Mouse (Mus musculus) NIH3T3 (cell line): ENCODE data around the gene Nmrk2.
"Not testable (repeated sequence)": the region's sequence is repeated elsewhere in the genome, so short reads cannot be mapped to it uniquely, and the experiment has no call there.

Experiments
- DNase-seq: peaks from one replicate; pipeline ENCODE4 v3.0.0-alpha.2; 2012; ENCODE audit warnings: low read depth

The Nmrk2 gene

GRCm38 (mm10) chr10:81184765-81185164 lies 17.1 kb downstream of the Nmrk2 start:
- peak; percentile 63 for DNase-seq

- no peak for DNase-seq
These were observed 18.0 kb downstream of the Nmrk2 start, which contains the start of gene 4930442H23Rik for GRCm38 (mm10) chr10:81183805-81184204. Gene 4930442H23Rik (minus strand): TSS chr10:81183849.

- DNase-seq: peak; percentile 100
These were observed 19.2 kb downstream of the Nmrk2 start, which contains the start of gene Dapk3 for GRCm38 (mm10) chr10:81182336-81183333. Gene Dapk3 (plus strand): TSS chr10:81183005.

GRCm38 (mm10) chr10:81181860-81182259 lies 20.0 kb downstream of the Nmrk2 start:
- DNase-seq: not testable (repeated sequence)

- no peak for DNase-seq
These were observed 20.9 kb downstream of the Nmrk2 start for GRCm38 (mm10) chr10:81180946-81181345.

GRCm38 (mm10) chr10:81179451-81180342 lies 22.2 kb downstream of the Nmrk2 start:
- peak; percentile 42 for DNase-seq

- no peak for DNase-seq
These were observed 22.9 kb downstream of the Nmrk2 start for GRCm38 (mm10) chr10:81178927-81179326.

GRCm38 (mm10) chr10:81177958-81178712 lies 23.7 kb downstream of the Nmrk2 start:
- DNase-seq: no peak

- peak; percentile 73 for DNase-seq
These were observed 24.3 kb downstream of the Nmrk2 start for GRCm38 (mm10) chr10:81177491-81177925.

- peak; percentile 100 for DNase-seq
These were observed 25.2 kb downstream of the Nmrk2 start, which contains the start of gene Eef2 for GRCm38 (mm10) chr10:81176466-81177271. Gene Eef2 (plus strand): TSS chr10:81176631.

GRCm38 (mm10) chr10:81175936-81176465 lies 25.9 kb downstream of the Nmrk2 start:
- peak; percentile 93 for DNase-seq

- not testable (repeated sequence) for DNase-seq
These were observed 26.5 kb downstream of the Nmrk2 start for GRCm38 (mm10) chr10:81175345-81175701.

- peak; percentile 96 for DNase-seq
These were observed 27.1 kb downstream of the Nmrk2 start for GRCm38 (mm10) chr10:81174617-81175344.

- DNase-seq: peak; percentile 95
These were observed 28.7 kb downstream of the Nmrk2 start for GRCm38 (mm10) chr10:81173132-81173531.

GRCm38 (mm10) chr10:81169411-81169900 lies 32.4 kb downstream of the Nmrk2 start:
- not testable (repeated sequence) for DNase-seq

GRCm38 (mm10) chr10:81168521-81169244 lies 33.2 kb downstream of the Nmrk2 start:
- DNase-seq: peak; percentile 86

GRCm38 (mm10) chr10:81168087-81168431 lies 33.8 kb downstream of the Nmrk2 start:
- DNase-seq: no peak

GRCm38 (mm10) chr10:81167200-81168086 lies 34.4 kb downstream of the Nmrk2 start, which contains the start of gene Pias4:
Gene Pias4 (minus strand): TSS chr10:81167923.
- DNase-seq: peak; percentile 100
